Mouse (Mus musculus) spleen, adult 2 months (tissue): ENCODE results near the gene Mettl14.

Experiments used
- CTCF ChIP-seq: fragments of 200-500 bp; IDR thresholded peaks from 2 replicates; pipeline ENCODE4 v1.5.1; 2011; ENCODE audit warnings: mild to moderate bottlenecking, inconsistent platforms; ENCODE audit not compliant: insufficient read depth, insufficient read length, insufficient replicate concordance; ENCODE audit errors: extremely low read depth
- POLR2A ChIP-seq: fragments of 200-500 bp; IDR thresholded peaks from 2 replicates; pipeline ENCODE4 v1.6.1; 2011; ENCODE audit warnings: low read depth, low read length, inconsistent platforms

GRCm38 (mm10) chr3:123428005-123428404, 42.1 kb upstream of the Mettl14 start:
- TF ChIP-seq POLR2A (no peak), CTCF (no peak)
